Mouse (Mus musculus) liver, postnatal 0 days (tissue): ENCODE data around the gene Foxa1.

Experiments
- CTCF ChIP-seq: sonication (generic); IDR thresholded peaks from 2 replicates; pipeline ENCODE4 v1.5.1; 2016; ENCODE audit warnings: antibody characterized with exemption, low read depth
- EP300 ChIP-seq: IDR thresholded peaks from 2 replicates; pipeline ENCODE4 v1.6.1; 2016; ENCODE audit warnings: antibody characterized with exemption, low read depth, mild to moderate bottlenecking

GRCm38 (mm10) chr12:57554091-57554490, 7.4 kb upstream of the Foxa1 start:
- TF ChIP-seq EP300, result no peak
- TF ChIP-seq CTCF, result no peak
